Mouse (Mus musculus): ENCODE data around the gene Il11ra1. TPM values are rescaled to one million over a fixed set of nuclear protein-coding genes. Genes with fewer than 3 reads are reported as not detected.

The Il11ra1 gene
- polyA plus RNA-seq, 1 experiment from 2014 or later: 152 TPM

GRCm38 (mm10) chr4:41744131-41744530, 44.3 kb downstream of the Il11ra1 start:
- no peak for ATAC-seq (ENCODE audit: insufficient read depth, low FRiP score)
- Histone ChIP-seq H3K9ac (ENCODE audit: low read length) (no peak overlapping the region), H3K27me3 (ENCODE audit: control insufficient read depth, insufficient read depth, low read length) (no peaks in the 10 kb centered on the region), H3K36me3 (ENCODE audit: control insufficient read depth, insufficient read depth, low read length) (no peaks in the 10 kb centered on the region; the same call in 1 of the 2 replicates), H3K4me2 (ENCODE audit: low read depth, low read length) (no peak overlapping the region), H3K4me1 (ENCODE audit: control insufficient read depth, insufficient read depth, low read length) (peaks cover 10% of the 10 kb centered on the region), H3K9me3 (replicated peaks; ENCODE audit: control insufficient read depth, low read length) (peaks cover 5% of the 10 kb centered on the region), H3K4me3 (replicated peaks; ENCODE audit: low read length) (no peak overlapping the region), H3K27ac (ENCODE audit: low read length) (no peak overlapping the region)
- WGBS: 64% methylated on average over 2 of the region's 2 CpGs

- no peaks in the 10 kb centered on the region for H3K36me3 ChIP-seq (ENCODE audit: control insufficient read depth, insufficient read depth, low read length)
- ATAC-seq (ENCODE audit: insufficient read depth, low FRiP score): no peak
- H3K27ac ChIP-seq (ENCODE audit: low read length): no peak overlapping the region
- peaks cover 5% of the 10 kb centered on the region for H3K9me3 ChIP-seq (replicated peaks; ENCODE audit: control insufficient read depth, low read length)
- H3K4me2 ChIP-seq (ENCODE audit: low read depth, low read length): no peak overlapping the region
- H3K4me3 ChIP-seq (replicated peaks; ENCODE audit: low read length): no peak overlapping the region
- H3K27me3 ChIP-seq (ENCODE audit: control insufficient read depth, insufficient read depth, low read length): no peaks in the 10 kb centered on the region
- peaks cover 5% of the 10 kb centered on the region; the same call in 1 of the 2 replicates for H3K4me1 ChIP-seq (ENCODE audit: control insufficient read depth, insufficient read depth, low read length)
- H3K9ac ChIP-seq (ENCODE audit: low read length): no peak overlapping the region
- WGBS: 67% methylated on average over 1 of the region's 1 CpGs
Observed at GRCm38 (mm10) chr4:41745021-41745420, 45.2 kb downstream of the Il11ra1 start.

GRCm38 (mm10) chr4:41754797-41755337, 55.1 kb downstream of the Il11ra1 start, which contains the start of gene Galt:
Gene Galt, plus strand, starts transcription at chr4:41755228.
- peak within 1 kb of the TSS; percentile 74 for H3K4me3 ChIP-seq (replicated peaks; ENCODE audit: low read length)
- peak within 1 kb of the TSS; percentile 80 for H3K9ac ChIP-seq (ENCODE audit: low read length)
- H3K4me2 ChIP-seq (ENCODE audit: low read depth, low read length): peak within 1 kb of the TSS; percentile 77
- no peaks in the 10 kb centered on the region for H3K27me3 ChIP-seq (ENCODE audit: control insufficient read depth, insufficient read depth, low read length)
- 16% methylated on average over 14 of the region's 14 CpGs for WGBS
- no peaks in the 10 kb centered on the region for H3K9me3 ChIP-seq (replicated peaks; ENCODE audit: control insufficient read depth, low read length)
- peaks cover 14% of the 10 kb centered on the region for H3K4me1 ChIP-seq (ENCODE audit: control insufficient read depth, insufficient read depth, low read length)
- no peaks in the 10 kb centered on the region for H3K36me3 ChIP-seq (ENCODE audit: control insufficient read depth, insufficient read depth, low read length)
- H3K27ac ChIP-seq (ENCODE audit: low read length): peak within 1 kb of the TSS; percentile 90
- peak; percentile 59; the same call in 1 of the 2 replicates for ATAC-seq (ENCODE audit: insufficient read depth, low FRiP score)

GRCm38 (mm10) chr4:41755338-41756305, 55.8 kb downstream of the Il11ra1 start, which contains the start of gene Sigmar1:
Gene Sigmar1, minus strand, starts transcription at chr4:41756157.
- peak within 1 kb of the TSS; percentile 90 for H3K27ac ChIP-seq (ENCODE audit: low read length)
- under 1% methylated on average over 57 of the region's 57 CpGs for WGBS
- peak; percentile 70 for ATAC-seq (ENCODE audit: insufficient read depth, low FRiP score)
- peak within 1 kb of the TSS; percentile 74 for H3K4me3 ChIP-seq (replicated peaks; ENCODE audit: low read length)
- peaks cover 16% of the 10 kb centered on the region for H3K4me1 ChIP-seq (ENCODE audit: control insufficient read depth, insufficient read depth, low read length)
- no peaks in the 10 kb centered on the region for H3K9me3 ChIP-seq (replicated peaks; ENCODE audit: control insufficient read depth, low read length)
- peak within 1 kb of the TSS; percentile 80 for H3K9ac ChIP-seq (ENCODE audit: low read length)
- no peaks in the 10 kb centered on the region for H3K27me3 ChIP-seq (ENCODE audit: control insufficient read depth, insufficient read depth, low read length)
- peak within 1 kb of the TSS; percentile 77 for H3K4me2 ChIP-seq (ENCODE audit: low read depth, low read length)
- H3K36me3 ChIP-seq (ENCODE audit: control insufficient read depth, insufficient read depth, low read length): no peaks in the 10 kb centered on the region

GRCm38 (mm10) chr4:41756440-41756839, 56.7 kb downstream of the Il11ra1 start:
- H3K36me3 ChIP-seq (ENCODE audit: control insufficient read depth, insufficient read depth, low read length): no peaks in the 10 kb centered on the region
- no peaks in the 10 kb centered on the region for H3K27me3 ChIP-seq (ENCODE audit: control insufficient read depth, insufficient read depth, low read length)
- ATAC-seq (ENCODE audit: insufficient read depth, low FRiP score): no peak
- no peak overlapping the region for H3K27ac ChIP-seq (ENCODE audit: low read length)
- H3K4me2 ChIP-seq (ENCODE audit: low read depth, low read length): peak overlapping the region; percentile 77
- peaks cover 25% of the 10 kb centered on the region for H3K4me1 ChIP-seq (ENCODE audit: control insufficient read depth, insufficient read depth, low read length)
- peak overlapping the region; percentile 64 for H3K9ac ChIP-seq (ENCODE audit: low read length)
- 75% methylated on average over 8 of the region's 8 CpGs for WGBS
- peak overlapping the region; percentile 74 for H3K4me3 ChIP-seq (replicated peaks; ENCODE audit: low read length)
- no peaks in the 10 kb centered on the region for H3K9me3 ChIP-seq (replicated peaks; ENCODE audit: control insufficient read depth, low read length)

GRCm38 (mm10) chr4:41757321-41757720, 57.5 kb downstream of the Il11ra1 start:
- Histone ChIP-seq H3K9ac (ENCODE audit: low read length) (no peak overlapping the region), H3K27ac (ENCODE audit: low read length) (no peak overlapping the region), H3K9me3 (replicated peaks; ENCODE audit: control insufficient read depth, low read length) (no peaks in the 10 kb centered on the region), H3K4me2 (ENCODE audit: low read depth, low read length) (no peak overlapping the region), H3K4me3 (replicated peaks; ENCODE audit: low read length) (no peak overlapping the region), H3K27me3 (ENCODE audit: control insufficient read depth, insufficient read depth, low read length) (no peaks in the 10 kb centered on the region), H3K4me1 (ENCODE audit: control insufficient read depth, insufficient read depth, low read length) (peaks cover 33% of the 10 kb centered on the region), H3K36me3 (ENCODE audit: control insufficient read depth, insufficient read depth, low read length) (no peaks in the 10 kb centered on the region)
- 92% methylated on average over 13 of the region's 13 CpGs for WGBS
- no peak for ATAC-seq (ENCODE audit: insufficient read depth, low FRiP score)

GRCm38 (mm10) chr4:41758021-41758420, 58.2 kb downstream of the Il11ra1 start:
- H3K4me1 ChIP-seq (ENCODE audit: control insufficient read depth, insufficient read depth, low read length): peaks cover 38% of the 10 kb centered on the region
- no peak overlapping the region for H3K9ac ChIP-seq (ENCODE audit: low read length)
- H3K9me3 ChIP-seq (replicated peaks; ENCODE audit: control insufficient read depth, low read length): no peaks in the 10 kb centered on the region
- no peaks in the 10 kb centered on the region for H3K27me3 ChIP-seq (ENCODE audit: control insufficient read depth, insufficient read depth, low read length)
- no peak overlapping the region for H3K27ac ChIP-seq (ENCODE audit: low read length)
- ATAC-seq (ENCODE audit: insufficient read depth, low FRiP score): no peak
- H3K4me3 ChIP-seq (replicated peaks; ENCODE audit: low read length): no peak overlapping the region
- no peak overlapping the region for H3K4me2 ChIP-seq (ENCODE audit: low read depth, low read length)
- 75% methylated on average over 11 of the region's 11 CpGs for WGBS
- H3K36me3 ChIP-seq (ENCODE audit: control insufficient read depth, insufficient read depth, low read length): no peaks in the 10 kb centered on the region

GRCm38 (mm10) chr4:41758701-41759100, 58.9 kb downstream of the Il11ra1 start:
- Histone ChIP-seq H3K4me2 (ENCODE audit: low read depth, low read length) (no peak overlapping the region), H3K4me3 (replicated peaks; ENCODE audit: low read length) (no peak overlapping the region), H3K9me3 (replicated peaks; ENCODE audit: control insufficient read depth, low read length) (no peaks in the 10 kb centered on the region), H3K27me3 (ENCODE audit: control insufficient read depth, insufficient read depth, low read length) (no peaks in the 10 kb centered on the region), H3K27ac (ENCODE audit: low read length) (no peak overlapping the region), H3K4me1 (ENCODE audit: control insufficient read depth, insufficient read depth, low read length) (peaks cover 38% of the 10 kb centered on the region), H3K9ac (ENCODE audit: low read length) (0 out of 2 replicates have a peak overlapping the region, but pooled peaks have one; percentile 1), H3K36me3 (ENCODE audit: control insufficient read depth, insufficient read depth, low read length) (no peaks in the 10 kb centered on the region)
- no peak for ATAC-seq (ENCODE audit: insufficient read depth, low FRiP score)
- WGBS: 92% methylated on average over 4 of the region's 4 CpGs

GRCm38 (mm10) chr4:41759206-41759605, 59.4 kb downstream of the Il11ra1 start:
- Histone ChIP-seq H3K4me1 (ENCODE audit: control insufficient read depth, insufficient read depth, low read length) (peaks cover 38% of the 10 kb centered on the region), H3K36me3 (ENCODE audit: control insufficient read depth, insufficient read depth, low read length) (no peaks in the 10 kb centered on the region), H3K27me3 (ENCODE audit: control insufficient read depth, insufficient read depth, low read length) (no peaks in the 10 kb centered on the region), H3K9me3 (replicated peaks; ENCODE audit: control insufficient read depth, low read length) (no peaks in the 10 kb centered on the region), H3K27ac (ENCODE audit: low read length) (peak overlapping the region; percentile 94), H3K4me3 (replicated peaks; ENCODE audit: low read length) (no peak overlapping the region), H3K4me2 (ENCODE audit: low read depth, low read length) (no peak overlapping the region), H3K9ac (ENCODE audit: low read length) (peak overlapping the region; percentile 77; the same call in 1 of the 2 replicates)
- 69% methylated on average over 9 of the region's 9 CpGs for WGBS
- ATAC-seq (ENCODE audit: insufficient read depth, low FRiP score): no peak
